Mouse (Mus musculus) liver, postnatal 0 days (tissue): Measurements from ENCODE around the gene Bcl2a1b.
"Not testable (repeated sequence)": the region's sequence is repeated elsewhere in the genome, so short reads cannot be mapped to it uniquely, and the experiment has no call there.

ENCODE experiments used
- CTCF ChIP-seq: sonication (generic); IDR thresholded peaks from 2 replicates; pipeline ENCODE4 v1.5.1; 2016; ENCODE audit warnings: antibody characterized with exemption, low read depth
- EP300 ChIP-seq: IDR thresholded peaks from 2 replicates; pipeline ENCODE4 v1.6.1; 2016; ENCODE audit warnings: antibody characterized with exemption, low read depth, mild to moderate bottlenecking

DNA sequence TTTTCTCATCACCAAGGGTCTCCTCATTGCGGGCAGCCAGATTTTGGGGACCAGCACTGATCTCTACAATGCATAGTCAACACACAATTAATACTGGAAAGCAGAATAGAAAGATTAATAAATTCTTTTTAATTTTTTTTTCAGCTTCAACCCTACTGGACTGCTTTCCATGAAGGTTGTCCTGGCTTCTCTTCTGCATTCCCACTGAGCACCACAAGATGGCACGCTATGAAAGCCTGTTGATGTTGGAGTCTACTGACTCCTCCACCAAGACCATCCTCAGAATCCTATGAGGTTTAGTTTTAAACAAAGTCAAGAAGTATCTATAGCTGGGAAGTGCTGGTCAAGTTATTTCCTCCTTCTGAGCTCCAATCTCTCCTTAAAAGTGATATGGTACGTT lies 20.2 kb upstream of the Bcl2a1b start:
- TF ChIP-seq CTCF: peak; percentile 56
- not testable (repeated sequence) for TF ChIP-seq EP300
